Mouse (Mus musculus) spleen, postnatal 4 days (tissue): ENCODE measurements around the gene Epb41l1.
"Not testable (repeated sequence)": the region's sequence is repeated elsewhere in the genome, so short reads cannot be mapped to it uniquely, and the experiment has no call there.

Experiments
- DNase-seq, 2 experiments: peaks; one replicate each; pipeline ENCODE4 v3.0.0; 2022; ENCODE audit warnings: low spot score in 2 of 2

Epb41l1 gene

DNA sequence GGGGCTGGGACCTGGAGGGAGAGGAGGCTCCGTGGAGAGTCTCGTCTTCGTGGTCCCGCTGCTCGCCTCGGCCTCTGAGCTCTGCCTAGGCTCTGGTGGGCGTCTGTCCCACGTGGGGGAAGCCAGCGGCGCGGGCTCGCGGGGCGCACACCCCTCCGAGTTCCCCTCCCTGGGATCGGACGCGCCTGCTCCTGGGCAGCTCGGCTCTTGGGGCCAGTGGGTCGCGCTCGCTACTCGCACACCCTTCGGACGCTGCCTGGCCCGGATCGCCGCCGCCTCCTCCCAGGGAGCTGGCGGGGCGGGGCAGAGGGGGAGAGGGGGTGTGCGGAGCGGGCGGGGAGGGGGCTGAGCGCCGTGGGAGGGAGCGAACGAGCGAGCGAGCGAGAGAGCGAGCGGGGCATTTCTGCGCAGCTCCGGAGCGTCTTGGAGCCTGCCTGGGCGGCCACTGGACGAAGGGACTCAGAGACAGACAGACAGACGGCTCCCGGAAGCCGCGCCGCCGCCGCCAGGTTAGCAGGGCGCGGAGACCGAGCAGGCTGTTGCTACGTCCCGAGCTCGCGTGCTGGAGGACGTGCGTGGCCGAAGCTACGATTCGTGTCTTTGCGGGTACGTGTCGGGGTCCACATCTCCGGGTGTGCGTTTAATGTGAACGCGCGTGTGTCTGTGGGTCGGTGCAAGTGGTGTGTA, at the start of gene Epb41l1:
Gene Epb41l1 (plus strand): TSS at position 216 of the 687 bp plus-strand sequence.
- no peak for DNase-seq

DNA sequence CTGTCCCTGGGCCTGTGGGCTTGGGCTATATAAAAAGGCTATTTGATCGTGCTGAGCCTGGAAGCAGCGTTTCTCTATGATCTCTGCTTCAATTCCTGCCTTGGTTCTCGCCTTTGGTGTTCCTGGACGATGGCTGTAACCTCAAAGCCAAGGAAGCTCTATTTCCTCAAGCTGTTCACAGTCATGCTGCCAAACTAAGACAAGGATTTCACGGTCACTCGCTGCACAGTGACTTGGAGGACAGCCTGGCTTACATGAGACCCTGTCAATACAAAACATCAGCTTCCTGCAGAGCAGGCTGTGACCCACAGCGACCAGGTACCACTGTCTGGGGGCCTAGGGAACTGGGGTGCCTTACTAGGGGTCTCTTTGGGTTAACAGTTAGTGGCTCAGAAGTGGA, 43.8 kb upstream of the Epb41l1 start:
- DNase-seq = no peak

DNA sequence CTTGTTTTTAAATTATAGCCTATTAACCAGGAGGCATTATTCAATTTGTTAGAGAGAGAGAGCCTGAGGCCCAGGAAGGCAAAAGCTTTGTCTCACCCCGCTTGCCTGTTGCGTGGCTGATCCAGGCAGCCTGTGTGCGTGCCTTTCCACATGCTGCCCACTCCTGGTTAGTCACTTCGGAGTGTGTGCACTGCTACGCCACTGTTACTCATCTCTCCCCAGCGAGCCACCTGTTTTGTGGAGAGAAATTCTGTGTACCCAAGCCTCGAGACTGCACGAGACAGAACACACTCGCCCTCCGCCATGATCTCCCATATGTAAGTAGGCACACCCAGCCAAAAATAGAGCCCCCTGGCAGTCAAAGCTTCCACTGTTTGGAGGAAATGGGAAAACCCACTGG, 40.8 kb upstream of the Epb41l1 start:
- no peak for DNase-seq

DNA sequence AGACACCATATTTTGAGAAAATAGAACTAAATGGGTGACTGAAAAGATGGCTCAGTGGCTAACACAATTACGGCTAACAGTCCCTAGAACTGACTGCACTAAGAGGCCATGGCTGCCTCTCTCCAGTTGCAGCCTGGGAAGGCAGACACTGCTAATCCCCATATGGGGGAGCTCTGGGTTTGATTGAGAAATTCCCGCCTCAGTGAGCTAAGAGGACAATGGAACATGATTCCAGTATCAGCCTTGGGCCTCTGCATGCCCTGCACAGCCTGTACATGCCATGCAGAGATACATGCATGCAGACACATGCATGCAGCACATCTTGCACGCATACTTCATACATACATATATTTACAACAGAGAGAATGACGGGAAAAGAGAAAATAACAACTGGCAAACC, 39.4 kb upstream of the Epb41l1 start:
- no peak for DNase-seq

GRCm38 (mm10) chr2:156392461-156393154, 28.1 kb upstream of the Epb41l1 start:
- DNase-seq = peak; percentile 73 to 85

GRCm38 (mm10) chr2:156393155-156393828, 27.4 kb upstream of the Epb41l1 start:
- DNase-seq = no peak

GRCm38 (mm10) chr2:156394282-156394681, 26.4 kb upstream of the Epb41l1 start:
- no peak for DNase-seq

- no peak for DNase-seq
Measured at GRCm38 (mm10) chr2:156396096-156396495, 24.6 kb upstream of the Epb41l1 start.

DNA sequence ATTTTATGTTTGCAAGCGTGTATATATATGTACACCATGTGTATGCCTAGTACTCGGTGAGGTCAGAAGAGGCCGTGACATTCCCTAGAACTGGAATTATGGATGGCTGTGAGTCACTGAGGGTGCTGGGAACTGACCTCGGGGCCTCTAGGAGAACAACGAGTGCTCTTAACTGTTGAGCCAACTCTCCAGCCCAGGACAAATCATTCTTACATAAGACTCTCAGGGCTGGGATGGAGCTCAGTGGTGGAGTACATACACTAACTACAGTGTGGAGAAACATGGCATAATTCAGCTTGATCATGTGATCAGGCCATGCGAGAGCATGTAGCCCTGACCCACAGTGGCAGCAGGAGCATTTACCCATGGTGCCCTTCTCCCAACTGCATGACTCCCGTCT, 22.7 kb upstream of the Epb41l1 start:
- DNase-seq = no peak

- no peak for DNase-seq
Measured at GRCm38 (mm10) chr2:156399485-156399884, 21.2 kb upstream of the Epb41l1 start.

DNA sequence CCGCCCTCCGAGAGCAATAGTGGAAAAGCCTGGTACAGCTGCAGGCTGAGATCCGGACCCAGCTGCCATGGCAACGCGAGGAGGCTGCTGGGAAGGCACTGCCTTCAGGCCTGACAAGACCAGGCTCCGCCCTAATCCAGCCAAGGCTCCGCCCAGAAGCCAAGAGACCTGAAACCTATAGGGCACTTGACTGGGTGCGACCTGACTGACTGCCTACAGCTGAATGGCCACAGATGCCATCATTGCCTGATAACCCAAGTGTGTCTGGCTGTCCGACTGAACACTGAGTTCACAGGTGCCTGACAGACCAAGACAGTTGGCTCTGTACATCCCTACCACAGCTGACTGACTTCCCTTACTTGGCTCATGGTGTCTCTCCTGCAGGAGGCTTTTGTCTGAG, 19.4 kb upstream of the Epb41l1 start:
- peak; percentile 63 to 76 for DNase-seq

DNA sequence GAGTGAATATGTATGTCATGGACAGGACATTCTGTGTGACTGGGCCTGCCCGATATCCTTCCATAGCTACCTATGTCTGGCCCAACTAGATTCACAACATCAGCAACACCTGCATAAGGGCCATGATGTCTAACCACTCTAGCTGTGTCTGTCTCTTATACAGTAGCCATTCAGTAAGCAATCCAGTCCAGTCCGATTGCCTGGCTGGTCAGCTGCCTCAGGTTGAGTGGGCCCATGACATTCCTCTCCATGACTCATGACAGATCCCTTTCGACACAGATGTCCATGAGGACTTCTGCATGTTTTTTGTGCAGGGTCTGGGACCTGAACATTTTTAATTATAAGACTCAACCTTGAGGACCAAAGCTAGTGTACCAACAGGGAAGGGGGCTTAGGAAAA, 18.7 kb upstream of the Epb41l1 start:
- no peak for DNase-seq

- no peak for DNase-seq
Measured at GRCm38 (mm10) chr2:156406987-156407386, 13.7 kb upstream of the Epb41l1 start.

GRCm38 (mm10) chr2:156408168-156408567, 12.5 kb upstream of the Epb41l1 start:
- DNase-seq = no peak

DNA sequence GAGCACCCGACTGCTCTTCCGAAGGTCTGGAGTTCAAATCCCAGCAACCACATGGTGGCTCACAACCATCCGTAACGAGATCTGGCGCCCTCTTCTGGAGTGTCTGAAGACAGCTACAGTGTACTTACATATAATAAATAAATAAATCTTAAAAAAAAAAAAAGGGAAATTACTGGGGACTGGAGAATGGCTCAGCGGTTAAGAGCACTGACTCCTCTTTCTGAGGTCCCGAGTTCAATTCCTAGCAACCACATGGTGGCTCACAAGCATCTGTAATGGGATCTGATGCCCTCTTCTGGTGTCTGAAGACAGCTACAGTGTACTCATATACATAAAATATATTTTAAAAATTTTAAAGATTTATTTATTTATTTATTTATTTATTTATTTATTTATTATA, 9.4 kb upstream of the Epb41l1 start:
- DNase-seq = not testable (repeated sequence)

- DNase-seq = no peak
Measured at GRCm38 (mm10) chr2:156414996-156415395, 5.7 kb upstream of the Epb41l1 start.

DNA sequence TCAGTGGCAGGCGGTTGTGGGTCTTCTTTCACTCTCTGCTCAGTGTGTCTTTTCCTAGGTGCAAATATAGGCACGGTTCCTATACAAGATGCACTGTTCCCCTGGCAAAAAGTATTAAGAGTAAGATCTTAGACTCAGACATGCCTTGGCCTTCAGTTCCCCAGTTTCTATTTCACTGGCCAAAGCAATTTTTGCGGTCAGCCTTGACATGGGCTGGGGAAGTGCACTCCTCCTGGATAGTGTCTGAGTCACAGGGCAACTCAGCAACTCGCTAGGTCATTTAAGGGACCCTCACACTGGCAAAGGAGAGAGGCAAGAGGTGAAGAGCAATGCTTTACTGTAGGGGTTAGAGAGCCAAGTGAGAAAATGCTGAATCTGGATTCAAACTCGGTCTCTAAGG, 5.0 kb upstream of the Epb41l1 start:
- DNase-seq = no peak

GRCm38 (mm10) chr2:156417194-156417593, 3.5 kb upstream of the Epb41l1 start:
- no peak for DNase-seq

- DNase-seq = no peak
Measured at GRCm38 (mm10) chr2:156418467-156418866, 2.2 kb upstream of the Epb41l1 start.

- no peak for DNase-seq
Measured at GRCm38 (mm10) chr2:156420327-156420693, 399 bp upstream of the Epb41l1 start.

DNA sequence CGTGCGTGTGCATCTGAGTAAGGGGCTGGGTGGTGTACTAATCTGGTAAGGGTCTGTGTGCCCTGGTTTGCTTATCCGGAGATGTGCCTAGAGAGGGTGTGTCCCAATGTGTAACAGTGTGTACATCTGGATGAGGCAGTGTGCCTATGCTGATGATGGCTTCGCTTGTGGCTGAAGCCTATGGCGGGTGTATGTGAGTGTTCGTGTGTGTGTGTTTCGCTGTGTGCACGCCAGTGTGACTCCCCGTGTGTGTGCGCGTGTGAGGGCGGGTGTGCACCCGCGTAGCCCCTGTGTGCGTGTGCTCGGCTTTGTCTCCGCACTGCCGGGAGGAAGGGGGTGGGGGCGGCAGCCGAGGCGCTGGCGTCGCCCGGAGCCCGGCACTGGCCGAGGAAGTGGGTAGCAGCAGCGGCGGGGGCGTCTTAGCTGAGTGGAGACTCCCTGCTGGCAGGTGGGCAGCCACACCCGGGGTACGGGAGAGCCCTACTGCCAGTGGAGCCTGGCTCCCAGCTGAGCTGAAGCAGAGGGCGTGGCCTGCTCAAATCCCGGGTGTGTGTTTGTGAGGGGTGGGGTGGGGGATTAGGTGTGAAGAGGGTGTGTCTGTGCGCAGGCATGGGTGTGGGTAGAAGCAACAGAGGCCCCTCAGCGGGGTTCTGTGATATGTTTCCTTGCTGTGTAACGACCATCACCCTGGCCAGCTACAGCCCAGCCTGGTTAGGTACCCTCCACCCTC, 837 bp downstream of the Epb41l1 start:
- DNase-seq = peak in 1 of 2 experiments; percentile 15

DNA sequence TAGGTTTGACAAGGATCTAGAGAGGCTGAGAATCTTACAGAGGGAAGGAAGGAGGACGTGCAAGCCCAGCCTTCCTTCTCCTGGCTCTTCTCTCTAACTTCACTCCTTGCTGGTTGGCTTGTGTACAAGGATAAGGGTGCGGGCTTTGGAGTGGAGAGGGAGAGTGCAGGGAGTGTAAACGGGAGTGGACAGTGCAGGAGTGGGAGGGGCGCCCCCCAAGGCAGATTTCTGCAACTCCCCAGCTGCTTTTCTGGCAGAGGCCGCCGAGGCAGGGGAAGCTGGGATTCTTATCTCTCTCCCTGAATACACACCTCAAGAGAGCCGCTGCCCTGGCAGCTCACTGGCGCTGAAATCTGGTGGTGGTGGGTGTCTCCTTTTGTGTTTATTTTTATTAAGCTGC, 1.9 kb downstream of the Epb41l1 start:
- DNase-seq = no peak
